In genomic region chr5:118842017-118842396, GRCm38 (mm10) we compare ENCODE assay signal across 15 mouse cellular contexts.
A peak's percentile ranks its signal among the peaks of the same experiment; 100 is the strongest.
DNase-seq lines count a peak whose midpoint lies in the region; ATAC-seq and TF ChIP-seq lines count a peak whose summit lies in the region.
"Had no signal": no experiment of that assay in that cellular context is flagged by ENCODE, and none has a peak within 500 bp of the region (broad histone marks: within the 10 kb centered on the region; RNA-seq: fewer than 3 reads in every experiment).

No protein-coding gene starts in this region.

- no peak overlapping the region for H3K27ac ChIP-seq in forebrain, postnatal 0 days (ENCODE audit: low read depth, low read length)
- H3K27ac ChIP-seq in forebrain, embryonic 11.5 days (ENCODE audit: low read depth, low read length): no peak overlapping the region
- H3K27ac ChIP-seq in embryonic facial prominence, embryonic 14.5 days (replicated peaks; ENCODE audit: low read depth, low read length): peak overlapping the region; percentile 16; the same call in 1 of the 2 replicates
- peak overlapping the region; percentile 5; the same call in 1 of the 2 replicates for H3K27ac ChIP-seq in limb, embryonic 14.5 days (replicated peaks; ENCODE audit: low read depth, low read length)
- H3K27ac ChIP-seq: forebrain, embryonic 13.5 days; hindbrain, embryonic 14.5 days had no signal

- intact Hi-C loops in left cerebral cortex, postnatal 14 days (cut with DNase I): no loop called here

- TF ChIP-seq POLR2A in limb, embryonic 14.5 days (IDR thresholded peaks at IDR 0.05; ENCODE audit: borderline replicate concordance, extremely low read depth, insufficient read depth, insufficient read length): no peak

- no peaks in the 10 kb centered on the region for H3K9me3 ChIP-seq in forebrain, postnatal 0 days (ENCODE audit: low read length)
- no peaks in the 10 kb centered on the region for H3K9me3 ChIP-seq in forebrain, embryonic 11.5 days (ENCODE audit: control insufficient read depth, low read length)
- H3K9me3 ChIP-seq in embryonic facial prominence, embryonic 14.5 days (ENCODE audit: control insufficient read depth, low read length): no peaks in the 10 kb centered on the region
- H3K9me3 ChIP-seq in limb, embryonic 14.5 days (ENCODE audit: control insufficient read depth, low read length): no peaks in the 10 kb centered on the region
- H3K9me3 ChIP-seq: forebrain, embryonic 13.5 days had no signal

- peak; percentile 5 for DNase-seq in forebrain, postnatal 0 days
- no peak for DNase-seq in forebrain, embryonic 11.5 days (ENCODE audit: low spot score)
- peak; percentile 93 for DNase-seq in embryonic facial prominence, embryonic 14.5 days (ENCODE audit: low spot score)
- no peak for DNase-seq in limb, embryonic 14.5 days (ENCODE audit: low spot score)
- peak; percentile 4 for DNase-seq in lung, postnatal 25 days (ENCODE audit: low spot score)
- DNase-seq in layer of hippocampus, adult 9-11 months: no peak
- DNase-seq in spleen, adult 18-20 months: no peak
- DNase-seq in left cerebral cortex, postnatal 14 days (ENCODE audit: low spot score in 2 of 2): no peak
- DNase-seq: B cell, adult 2 months; kidney, postnatal 25 days; right cerebral cortex, postnatal 25 days had no signal

- H3K4me2 ChIP-seq in forebrain, postnatal 0 days (ENCODE audit: low read depth): no peak overlapping the region
- no peak overlapping the region for H3K4me2 ChIP-seq in forebrain, embryonic 11.5 days (ENCODE audit: low read depth, low read length, severe bottlenecking)
- H3K4me2 ChIP-seq in embryonic facial prominence, embryonic 14.5 days (ENCODE audit: low read depth, low read length): no peak overlapping the region; the same call in 1 of the 2 replicates
- peak overlapping the region; percentile 11; the same call in 1 of the 2 replicates for H3K4me2 ChIP-seq in limb, embryonic 14.5 days (replicated peaks; ENCODE audit: low read depth, low read length, severe bottlenecking)
- H3K4me2 ChIP-seq: forebrain, embryonic 13.5 days; hindbrain, embryonic 14.5 days; midbrain, embryonic 11.5 days had no signal

- H3K27me3 ChIP-seq in forebrain, postnatal 0 days (ENCODE audit: insufficient read depth, low read length): no peaks in the 10 kb centered on the region
- H3K27me3 ChIP-seq in forebrain, embryonic 11.5 days (ENCODE audit: control insufficient read depth, insufficient read depth, low read length): no peaks in the 10 kb centered on the region
- H3K27me3 ChIP-seq in embryonic facial prominence, embryonic 14.5 days (replicated peaks; ENCODE audit: control insufficient read depth, insufficient read depth, low read length): no peaks in the 10 kb centered on the region
- peaks cover 33% of the 10 kb centered on the region for H3K27me3 ChIP-seq in limb, embryonic 14.5 days (ENCODE audit: control insufficient read depth, insufficient read depth, low read length)
- H3K27me3 ChIP-seq: forebrain, embryonic 13.5 days had no signal

- 59% methylated on average over 10 of the region's 10 CpGs for WGBS in forebrain, postnatal 0 days
- WGBS in forebrain, embryonic 11.5 days: 74% methylated on average over 10 of the region's 10 CpGs
- 33% methylated on average over 10 of the region's 10 CpGs for WGBS in embryonic facial prominence, embryonic 14.5 days
- WGBS in limb, embryonic 14.5 days: 33% methylated on average over 10 of the region's 10 CpGs

- TF ChIP-seq CTCF in forebrain, postnatal 0 days (IDR thresholded peaks at IDR 0.05; ENCODE audit: low read depth): no peak

- no peak for ATAC-seq in forebrain, postnatal 0 days
- ATAC-seq in forebrain, embryonic 11.5 days (replicated peaks; ENCODE audit: low FRiP score): no peak
- ATAC-seq in embryonic facial prominence, embryonic 14.5 days (ENCODE audit: low read depth): peak; percentile 78
- peak; percentile 39 for ATAC-seq in limb, embryonic 14.5 days (ENCODE audit: low FRiP score, low read depth)
- ATAC-seq: forebrain, embryonic 13.5 days; intestine, postnatal 0 days had no signal

- no peak overlapping the region for H3K9ac ChIP-seq in forebrain, postnatal 0 days
- H3K9ac ChIP-seq in forebrain, embryonic 11.5 days (ENCODE audit: low read length): no peak overlapping the region
- H3K9ac ChIP-seq in embryonic facial prominence, embryonic 14.5 days (ENCODE audit: low read depth, low read length): no peak overlapping the region
- H3K9ac ChIP-seq in limb, embryonic 14.5 days (ENCODE audit: low read depth, low read length, severe bottlenecking): no peak overlapping the region
- H3K9ac ChIP-seq: forebrain, embryonic 13.5 days; hindbrain, embryonic 14.5 days had no signal

- H3K4me1 ChIP-seq in forebrain, postnatal 0 days (ENCODE audit: insufficient read depth): no peaks in the 10 kb centered on the region
- H3K4me1 ChIP-seq in forebrain, embryonic 11.5 days (replicated peaks; ENCODE audit: control insufficient read depth, insufficient read depth, low read length): no peaks in the 10 kb centered on the region
- no peaks in the 10 kb centered on the region for H3K4me1 ChIP-seq in embryonic facial prominence, embryonic 14.5 days (ENCODE audit: control insufficient read depth, insufficient read depth, low read length)
- H3K4me1 ChIP-seq in limb, embryonic 14.5 days (ENCODE audit: control insufficient read depth, insufficient read depth, low read length): peaks cover 20% of the 10 kb centered on the region
- H3K4me1 ChIP-seq: forebrain, embryonic 13.5 days had no signal

- H3K4me3 ChIP-seq in forebrain, postnatal 0 days (ENCODE audit: low read depth, low read length): no peak overlapping the region
- no peak overlapping the region for H3K4me3 ChIP-seq in forebrain, embryonic 11.5 days (ENCODE audit: low read depth, low read length)
- H3K4me3 ChIP-seq in embryonic facial prominence, embryonic 14.5 days (ENCODE audit: low read depth, low read length): no peak overlapping the region
- H3K4me3 ChIP-seq in limb, embryonic 14.5 days (replicated peaks; ENCODE audit: low read length): no peak overlapping the region
- H3K4me3 ChIP-seq: forebrain, embryonic 13.5 days had no signal

- no peaks in the 10 kb centered on the region for H3K36me3 ChIP-seq in forebrain, postnatal 0 days (ENCODE audit: insufficient read depth)
- no peaks in the 10 kb centered on the region for H3K36me3 ChIP-seq in forebrain, embryonic 11.5 days (ENCODE audit: control insufficient read depth, insufficient read depth, low read length)
- H3K36me3 ChIP-seq in embryonic facial prominence, embryonic 14.5 days (ENCODE audit: control insufficient read depth, insufficient read depth, low read length): no peaks in the 10 kb centered on the region
- H3K36me3 ChIP-seq in limb, embryonic 14.5 days (ENCODE audit: control insufficient read depth, insufficient read depth, low read length): no peaks in the 10 kb centered on the region

Comparison
In these comparisons a context has a peak if more than half of its experiments do, and no peak if none do; other contexts are left out.
1. DNase-seq: peak in forebrain, postnatal 0 days (single experiment), embryonic facial prominence, embryonic 14.5 days (single experiment) and lung, postnatal 25 days (single experiment); none in forebrain, embryonic 11.5 days (single experiment), limb, embryonic 14.5 days (single experiment), layer of hippocampus, adult 9-11 months (single experiment), spleen, adult 18-20 months (0 of 2) and left cerebral cortex, postnatal 14 days (0 of 2).
2. ATAC-seq: peak in embryonic facial prominence, embryonic 14.5 days (single experiment) and limb, embryonic 14.5 days (single experiment); none in forebrain, postnatal 0 days (single experiment) and forebrain, embryonic 11.5 days (single experiment).
3. H3K27ac ChIP-seq: peak in embryonic facial prominence, embryonic 14.5 days (single experiment) and limb, embryonic 14.5 days (single experiment); none in forebrain, postnatal 0 days (single experiment) and forebrain, embryonic 11.5 days (single experiment).